Mouse (Mus musculus) erythroblast, adult 5-6 weeks (primary cell): Measurements from ENCODE around the gene Oscp1. TPM values are rescaled to one million over a fixed set of nuclear protein-coding genes. Genes with fewer than 3 reads are reported as not detected.

Source experiments
- ATAC-seq: replicated peaks from 2 replicates; pipeline ENCODE4 v1.8.0; 2016; ENCODE audit warnings: moderate number of reproducible peaks, mild to moderate bottlenecking, moderate TSS enrichment, inconsistent platforms; ENCODE audit not compliant: poor library complexity, low FRiP score, severe bottlenecking
- total RNA-seq, 2 experiments: library from RNA; stranded (forward) in 1 of 2; stranded (reverse) in 1 of 2; fragments of 150-400 nt in 1 of 2; fragments of 200-764, 138-1000 nt in 1 of 2; gene quantifications; 2 replicates each; pipeline versions ENCODE4 v1.2.3 to v1.2.4; 2015 to 2017; ENCODE audit warnings: low replicate concordance in 2 of 2

The Oscp1 gene
- 1.2 and 3.3 TPM in 2 replicates for total RNA-seq (2015; ENCODE audit: low replicate concordance)
- total RNA-seq (2017; ENCODE audit: low replicate concordance) = 2.0 and 5.8 TPM in 2 replicates

GRCm38 (mm10) chr4:126058134-126058996 is at the start of gene Oscp1:
Oscp1 (plus strand) TSS chr4:126058565.
- ATAC-seq = peak; percentile 98

DNA sequence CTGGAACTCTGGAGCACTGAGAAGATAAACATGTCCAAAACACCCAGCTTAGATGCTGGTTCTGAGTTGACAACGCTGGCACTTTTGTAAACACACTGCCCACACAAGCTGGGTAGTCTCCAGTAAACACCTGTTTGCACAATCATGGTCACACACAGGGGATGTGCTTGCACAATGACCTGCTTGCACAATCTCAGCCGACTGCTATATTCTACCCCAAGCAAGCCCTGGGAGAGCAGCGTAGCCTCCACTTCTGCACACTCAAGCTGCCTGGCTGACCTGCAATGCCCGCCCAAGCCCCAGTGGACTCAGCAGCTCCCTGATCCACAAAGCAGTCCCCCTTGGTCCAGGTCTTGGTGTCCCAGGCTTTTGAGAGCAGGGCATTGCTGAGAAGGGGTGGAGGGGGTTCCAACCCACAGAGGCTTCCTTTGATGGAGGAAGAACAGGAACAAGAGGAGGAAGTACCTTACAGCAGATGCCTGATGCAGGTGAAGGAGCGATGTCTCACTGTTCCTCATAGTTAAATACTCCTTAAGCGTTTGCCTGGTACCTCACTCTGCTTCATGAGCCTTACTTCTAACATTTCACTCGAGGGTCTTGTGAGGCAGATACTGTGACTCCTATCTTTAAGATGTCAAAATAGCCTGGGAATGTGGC is 40.6 kb upstream of the Oscp1 start:
- no peak for ATAC-seq

- ATAC-seq = no peak
These were observed 39.3 kb upstream of the Oscp1 start for GRCm38 (mm10) chr4:126018966-126019538.

- ATAC-seq = no peak
These were observed 34.0 kb upstream of the Oscp1 start, which contains the start of gene Csf3r for GRCm38 (mm10) chr4:126024303-126024900. Csf3r (plus strand) TSS chr4:126024550.

DNA sequence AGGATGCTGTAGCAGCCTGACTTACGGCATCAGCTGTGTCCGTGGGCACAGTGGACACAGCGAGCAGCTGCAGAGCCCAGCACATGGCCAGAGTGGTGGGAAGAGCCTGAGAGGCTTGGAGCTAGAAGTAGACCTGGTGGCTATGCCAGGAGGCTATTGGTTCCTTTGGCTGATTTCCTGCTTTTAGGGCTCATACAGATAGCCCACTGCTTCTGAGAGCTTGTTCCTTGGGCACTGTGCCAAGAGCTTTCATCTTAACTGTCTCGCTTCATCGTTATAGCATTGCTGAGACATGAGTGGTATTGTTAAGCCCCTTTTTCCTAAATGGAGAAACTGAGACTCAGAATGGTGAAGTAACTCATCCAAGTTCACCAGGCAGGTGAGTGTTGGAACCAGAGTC is 32.6 kb upstream of the Oscp1 start:
- ATAC-seq = no peak

DNA sequence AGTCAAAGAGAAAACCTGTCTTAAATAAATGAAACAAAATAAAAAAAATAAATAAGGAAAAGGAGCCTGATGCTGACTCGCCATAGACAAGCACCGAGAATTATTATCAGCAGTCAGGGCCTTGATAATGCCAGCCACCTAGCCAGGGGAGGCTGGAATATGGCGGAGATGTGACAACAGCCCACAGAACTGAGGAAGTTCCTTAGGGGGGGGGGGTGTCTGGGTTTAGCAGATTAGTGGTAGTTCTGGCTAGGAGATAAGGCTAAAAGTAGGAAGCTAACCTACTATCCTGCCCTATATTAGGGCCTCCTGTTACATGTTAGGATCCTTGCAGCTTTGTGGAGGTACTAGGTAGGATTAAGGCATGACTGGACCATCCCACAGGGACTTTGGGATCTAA is 30.4 kb upstream of the Oscp1 start:
- ATAC-seq = no peak

DNA sequence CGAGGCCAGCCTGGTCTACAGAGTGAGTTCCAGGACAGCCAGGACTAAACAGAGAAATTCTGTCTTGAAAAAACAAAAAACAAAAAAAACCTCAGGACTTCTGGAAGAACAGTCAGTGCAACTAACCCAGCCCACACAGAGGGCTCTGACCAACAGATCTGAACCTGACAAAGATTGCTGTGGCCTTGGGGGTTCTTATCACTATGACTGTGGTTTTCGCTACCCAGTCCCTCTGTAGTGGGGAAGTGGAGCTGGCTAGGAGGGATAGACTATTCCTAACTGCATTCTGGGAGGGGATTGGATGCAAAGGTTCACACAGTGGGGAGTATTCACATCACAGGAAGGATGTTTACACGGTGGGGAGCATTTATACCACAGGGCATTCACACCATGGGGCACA is 29.3 kb upstream of the Oscp1 start:
- ATAC-seq = no peak

GRCm38 (mm10) chr4:126030705-126031104 is 27.7 kb upstream of the Oscp1 start:
- no peak for ATAC-seq

GRCm38 (mm10) chr4:126035413-126035812 is 23.0 kb upstream of the Oscp1 start:
- ATAC-seq = no peak

DNA sequence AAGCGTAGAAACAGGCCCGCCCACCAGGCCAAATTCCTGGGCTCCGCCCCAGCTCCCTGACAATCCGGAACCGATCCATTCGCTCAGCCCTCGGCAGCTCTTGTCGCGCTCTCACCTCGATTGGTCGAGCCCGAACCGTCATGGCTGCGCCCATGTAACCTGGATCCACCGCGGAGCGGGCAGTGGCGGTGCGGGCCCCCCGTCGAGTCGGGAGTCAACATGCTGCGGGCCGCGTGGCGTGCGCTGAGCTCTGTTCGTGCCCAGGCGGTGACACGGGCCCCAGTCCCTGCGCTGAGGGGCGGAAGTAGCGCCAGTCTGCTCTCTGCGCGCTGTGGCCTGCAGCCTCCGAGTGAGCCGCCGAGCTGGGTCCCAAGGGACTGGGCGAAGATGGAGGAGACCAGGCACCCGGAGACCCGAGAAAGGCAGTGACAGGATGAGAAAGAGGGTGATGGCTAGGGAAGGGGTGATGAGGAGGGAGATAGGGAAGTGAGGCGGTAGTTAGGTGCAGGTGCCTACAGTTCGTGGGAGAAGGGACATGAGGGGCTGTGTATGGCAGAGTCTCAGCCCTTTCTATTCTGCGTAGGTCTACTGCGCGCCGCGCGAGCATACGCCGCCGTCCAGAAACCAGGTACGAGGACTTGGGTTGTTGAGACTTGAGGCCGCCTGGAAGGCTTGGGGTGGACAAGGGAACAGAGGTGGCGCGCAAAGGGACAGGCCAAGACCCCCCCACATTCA is 11.3 kb upstream of the Oscp1 start, which contains the start of gene Mrps15:
Mrps15 (plus strand) TSS at position 75 of the 735 bp plus-strand sequence.
- peak; percentile 85 for ATAC-seq

DNA sequence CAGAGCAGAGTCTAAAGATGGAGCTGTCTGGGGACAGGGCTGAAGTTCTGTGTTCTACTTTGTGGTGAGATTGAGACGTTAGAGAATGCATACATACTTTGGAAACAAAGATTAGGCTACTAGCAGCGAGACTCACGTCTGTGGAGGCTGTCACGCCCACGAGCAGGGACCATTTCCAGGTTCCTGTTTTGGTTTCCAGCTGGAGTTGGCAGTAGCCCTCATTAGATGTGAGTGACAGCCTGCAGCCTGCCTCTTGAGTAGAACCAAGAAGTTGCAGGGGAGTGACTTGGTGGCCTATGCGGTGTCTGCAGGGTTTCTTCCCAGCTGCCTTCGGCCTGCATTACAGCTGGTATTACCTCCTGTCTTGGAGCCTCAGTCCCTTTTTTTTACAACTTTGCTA is 6.7 kb upstream of the Oscp1 start:
- ATAC-seq = no peak

GRCm38 (mm10) chr4:126057207-126058133 is 895 bp upstream of the Oscp1 start:
- peak; percentile 56 for ATAC-seq

GRCm38 (mm10) chr4:126058997-126059362 is 615 bp downstream of the Oscp1 start:
- no peak for ATAC-seq

DNA sequence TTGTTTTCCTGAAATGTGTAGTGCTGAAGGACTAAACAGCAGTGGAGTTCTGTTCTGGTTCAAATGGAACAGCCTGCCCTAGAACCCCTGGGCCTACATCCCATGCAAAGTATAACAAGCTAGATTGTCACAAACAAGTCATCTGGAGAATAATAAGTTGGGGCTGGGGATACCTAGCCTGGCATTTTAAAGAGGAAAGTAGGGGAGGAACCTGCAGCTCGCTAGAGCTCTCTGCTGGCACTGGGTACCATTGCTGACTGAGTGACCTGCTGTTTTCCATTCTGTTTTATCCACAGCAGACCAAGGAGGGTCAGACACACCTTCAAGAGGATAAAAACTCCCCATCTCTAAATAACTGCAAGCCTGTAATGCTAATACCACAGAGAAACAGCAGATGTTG is 4.5 kb downstream of the Oscp1 start:
- no peak for ATAC-seq

GRCm38 (mm10) chr4:126065241-126065640 is 6.9 kb downstream of the Oscp1 start:
- ATAC-seq = no peak

GRCm38 (mm10) chr4:126067401-126068077 is 9.2 kb downstream of the Oscp1 start:
- no peak for ATAC-seq

- ATAC-seq = no peak
These were observed 10.5 kb downstream of the Oscp1 start for GRCm38 (mm10) chr4:126068842-126069241.

GRCm38 (mm10) chr4:126077833-126078232 is 19.5 kb downstream of the Oscp1 start:
- ATAC-seq = no peak
